Mouse (Mus musculus) kidney, postnatal 0 days (tissue): ENCODE results near the gene Pfdn5. TPM values are rescaled to one million over a fixed set of nuclear protein-coding genes. Genes with fewer than 3 reads are reported as not detected.

ENCODE experiments used
- ATAC-seq: fragments of 200-750 bp; cut with Nextera tagmentation; replicated peaks from 2 replicates; pipeline ENCODE4 v1.8.0; 2017; ENCODE audit warnings: low read depth, moderate number of reproducible peaks, moderate TSS enrichment, moderate library complexity; ENCODE audit not compliant: low FRiP score
- DNase-seq: peaks from one replicate; pipeline ENCODE4 v3.0.0-alpha.2; 2016; ENCODE audit warnings: low spot score
- H3K27ac ChIP-seq: fragments of 300-500 bp; sonication (generic); 2 replicates; pipeline ENCODE4 v1.5.1; 2014; ENCODE audit warnings: mild to moderate bottlenecking
- H3K27me3 ChIP-seq: fragments of 300-500 bp; sonication (generic); 2 replicates; pipeline ENCODE4 v1.6.1; 2014; ENCODE audit warnings: low read length, mixed read lengths; ENCODE audit not compliant: insufficient read depth
- H3K36me3 ChIP-seq: fragments of 300-500 bp; sonication (generic); 2 replicates; pipeline ENCODE4 v1.6.1; 2014; ENCODE audit warnings: low read length, mixed read lengths; ENCODE audit not compliant: insufficient read depth
- H3K4me1 ChIP-seq: fragments of 300-500 bp; sonication (generic); replicated peaks from 2 replicates; pipeline ENCODE4 v1.6.1; 2014; ENCODE audit warnings: antibody characterized with exemption, low read length, mixed read lengths; ENCODE audit not compliant: insufficient read depth
- H3K4me2 ChIP-seq: fragments of 300-500 bp; sonication (generic); 2 replicates; pipeline ENCODE4 v1.6.1; 2014; ENCODE audit warnings: mild to moderate bottlenecking, low read length, moderate library complexity, mixed read lengths
- H3K4me3 ChIP-seq: fragments of 300-500 bp; sonication (generic); replicated peaks from 2 replicates; pipeline ENCODE4 v1.5.1; 2014; ENCODE audit warnings: low read depth, low read length
- H3K9ac ChIP-seq: fragments of 300-500 bp; sonication (generic); 2 replicates; pipeline ENCODE4 v1.6.1; 2014; ENCODE audit warnings: low read depth, low read length
- H3K9me3 ChIP-seq: fragments of 300-500 bp; sonication (generic); replicated peaks from 2 replicates; pipeline ENCODE4 v1.6.1; 2016; ENCODE audit warnings: low read length, inconsistent platforms, mixed read lengths
- CTCF ChIP-seq: IDR thresholded peaks from 2 replicates; pipeline ENCODE4 v1.5.1; 2016; ENCODE audit warnings: antibody characterized with exemption, low read depth, mild to moderate bottlenecking, moderate library complexity
- WGBS: fragments of 180-500 bp; shearing (Covaris S2); extraction: QIAGEN DNeasy Blood & Tissue Kit; methylation state at CpG from one replicate; pipeline ENCODE4 v1.1.7; 2014; 5-methylcytosine and 5-hydroxymethylcytosine counted together
- polyA plus RNA-seq: library from polyadenylated mRNA; unstranded; fragments of >200 nt; fragmentation: Nextera tagmentation; extraction: Ambion mirVana; gene quantifications from 2 replicates; pipeline ENCODE4 v1.2.1, GENCODE M21; 2015

The Pfdn5 gene
- polyA plus RNA-seq, result 511 and 565 TPM in 2 replicates

- TF ChIP-seq CTCF, result peak; percentile 50
- Histone ChIP-seq H3K27me3 (no peaks in the 10 kb centered on the region), H3K4me2 (peak within 1 kb of the TSS; percentile 74), H3K4me3 (peak within 1 kb of the TSS; percentile 75), H3K9me3 (no peaks in the 10 kb centered on the region), H3K36me3 (peaks cover 5% of the 10 kb centered on the region; the same call in 1 of the 2 replicates), H3K9ac (peak within 1 kb of the TSS; percentile 72), H3K4me1 (peaks cover 13% of the 10 kb centered on the region; the same call in 1 of the 2 replicates), H3K27ac (peak within 1 kb of the TSS; percentile 54)
- DNase-seq (peak; percentile 93), ATAC-seq (peak; percentile 79)
- WGBS, result under 1% methylated on average over 40 of the region's 40 CpGs
Observed at GRCm38 (mm10) chr15:102326022-102326576, at the start of gene Pfdn5. Gene Pfdn5 (plus strand): TSS chr15:102326116.

- WGBS, result 41% methylated on average over 7 of the region's 7 CpGs
Observed at GRCm38 (mm10) chr15:102278726-102279091, 47.2 kb upstream of the Pfdn5 start.

GRCm38 (mm10) chr15:102279092-102279782 lies 46.7 kb upstream of the Pfdn5 start, which contains the start of gene Mfsd5:
Gene Mfsd5 (plus strand): TSS chr15:102279454.
- ATAC-seq (peak; percentile 96), DNase-seq (peak; percentile 95)
- Histone ChIP-seq H3K36me3 (peaks cover 9% of the 10 kb centered on the region), H3K9me3 (no peaks in the 10 kb centered on the region), H3K27ac (peak within 1 kb of the TSS; percentile 91), H3K4me2 (peak within 1 kb of the TSS; percentile 95), H3K27me3 (no peaks in the 10 kb centered on the region), H3K9ac (peak within 1 kb of the TSS; percentile 86), H3K4me3 (peak within 1 kb of the TSS; percentile 94), H3K4me1 (peaks cover 13% of the 10 kb centered on the region; the same call in 1 of the 2 replicates)
- WGBS, result under 1% methylated on average over 64 of the region's 65 CpGs
- TF ChIP-seq CTCF, result peak; percentile 56

More at GRCm38 (mm10) chr15:102278726-102279091, 47.2 kb upstream of the Pfdn5 start:
- H3K27ac ChIP-seq, result peak overlapping the region; percentile 91
- H3K9ac ChIP-seq, result peak overlapping the region; percentile 86
- peak overlapping the region; percentile 94 for H3K4me3 ChIP-seq
- peaks cover 13% of the 10 kb centered on the region; the same call in 1 of the 2 replicates for H3K4me1 ChIP-seq
- peaks cover 9% of the 10 kb centered on the region for H3K36me3 ChIP-seq
- H3K4me2 ChIP-seq, result peak overlapping the region; percentile 95
- DNase-seq (no peak), ATAC-seq (no peak)
- H3K27me3 ChIP-seq, result no peaks in the 10 kb centered on the region
- TF ChIP-seq CTCF, result no peak
- H3K9me3 ChIP-seq, result no peaks in the 10 kb centered on the region

GRCm38 (mm10) chr15:102279783-102280520 lies 46.0 kb upstream of the Pfdn5 start:
- H3K9ac ChIP-seq, result peak overlapping the region; percentile 86
- H3K9me3 ChIP-seq, result no peaks in the 10 kb centered on the region
- H3K27me3 ChIP-seq, result no peaks in the 10 kb centered on the region
- TF ChIP-seq CTCF, result no peak
- H3K4me1 ChIP-seq, result peaks cover 13% of the 10 kb centered on the region; the same call in 1 of the 2 replicates
- H3K36me3 ChIP-seq, result peaks cover 9% of the 10 kb centered on the region
- peak overlapping the region; percentile 91 for H3K27ac ChIP-seq
- peak overlapping the region; percentile 94 for H3K4me3 ChIP-seq
- H3K4me2 ChIP-seq, result peak overlapping the region; percentile 95
- DNase-seq (no peak), ATAC-seq (peak; percentile 14)
- 24% methylated on average over 13 of the region's 13 CpGs for WGBS

GRCm38 (mm10) chr15:102280623-102281022 lies 45.3 kb upstream of the Pfdn5 start:
- no peak for ATAC-seq
- WGBS, result 95% methylated on average over 19 of the region's 19 CpGs
- H3K36me3 ChIP-seq, result peaks cover 9% of the 10 kb centered on the region
- no peaks in the 10 kb centered on the region for H3K27me3 ChIP-seq
- no peak for DNase-seq
- no peak for TF ChIP-seq CTCF
- H3K4me2 ChIP-seq, result peak overlapping the region; percentile 95
- peaks cover 13% of the 10 kb centered on the region; the same call in 1 of the 2 replicates for H3K4me1 ChIP-seq
- no peak overlapping the region for H3K27ac ChIP-seq
- no peak overlapping the region for H3K4me3 ChIP-seq
- no peak overlapping the region; the same call in 1 of the 2 replicates for H3K9ac ChIP-seq
- no peaks in the 10 kb centered on the region for H3K9me3 ChIP-seq
